Mouse (Mus musculus) mouse trophoblast stem cell (cell line): Measurements from ENCODE around the gene Dph5.
"Not testable (repeated sequence)": the region's sequence is repeated elsewhere in the genome, so short reads cannot be mapped to it uniquely, and the experiment has no call there.

Source experiments
- in situ Hi-C, 2 experiments: fragments of 300-500 bp; cut with MseI, MboI; formaldehyde crosslinking; loops; 2 replicates in 1 of 2; 3 replicates in 1 of 2; pipeline ENCODE4 v1.15.1; 2025

Gene Dph5

GRCm38 (mm10) chr3:115887427-115888309 is at the start of gene Dph5:
TSS of gene Dph5 (plus strand) at chr3:115887837.
- in situ Hi-C loops = loop anchor here (5.0 to 10.0 kb wide), 2 partner anchors 173 to 175 kb away; partner anchors contain the start of gene S1pr1 (in 1 of the 2)

- in situ Hi-C loops = no loop called here
These were observed 43.1 kb upstream of the Dph5 start for GRCm38 (mm10) chr3:115844566-115844965.

- in situ Hi-C loops = no loop called here
These were observed 42.5 kb upstream of the Dph5 start for GRCm38 (mm10) chr3:115845032-115845618.

- in situ Hi-C loops = no loop called here
These were observed 41.9 kb upstream of the Dph5 start for GRCm38 (mm10) chr3:115845724-115846123.

- in situ Hi-C loops = no loop called here
These were observed 41.5 kb upstream of the Dph5 start for GRCm38 (mm10) chr3:115846153-115846552.

GRCm38 (mm10) chr3:115848686-115849480 is 38.8 kb upstream of the Dph5 start:
- in situ Hi-C loops = no loop called here

- in situ Hi-C loops = no loop called here
These were observed 36.7 kb upstream of the Dph5 start for GRCm38 (mm10) chr3:115850946-115851345.

- in situ Hi-C loops = no loop called here
These were observed 32.9 kb upstream of the Dph5 start for GRCm38 (mm10) chr3:115854672-115855191.

- in situ Hi-C loops = no loop called here
These were observed 32.1 kb upstream of the Dph5 start for GRCm38 (mm10) chr3:115855576-115855975.

GRCm38 (mm10) chr3:115856484-115857022 is 31.1 kb upstream of the Dph5 start:
- in situ Hi-C loops = no loop called here

GRCm38 (mm10) chr3:115857436-115857835 is 30.2 kb upstream of the Dph5 start:
- in situ Hi-C loops = no loop called here

- in situ Hi-C loops = no loop called here
These were observed 28.8 kb upstream of the Dph5 start for GRCm38 (mm10) chr3:115858822-115859221.

GRCm38 (mm10) chr3:115860780-115861179 is 26.9 kb upstream of the Dph5 start:
- in situ Hi-C loops = not testable (repeated sequence)

GRCm38 (mm10) chr3:115863487-115863886 is 24.1 kb upstream of the Dph5 start:
- in situ Hi-C loops = no loop called here

- in situ Hi-C loops = no loop called here
These were observed 20.5 kb upstream of the Dph5 start for GRCm38 (mm10) chr3:115867150-115867549.

GRCm38 (mm10) chr3:115867901-115868300 is 19.7 kb upstream of the Dph5 start:
- in situ Hi-C loops = no loop called here

- in situ Hi-C loops = no loop called here
These were observed 18.3 kb upstream of the Dph5 start for GRCm38 (mm10) chr3:115869360-115869759.

GRCm38 (mm10) chr3:115875551-115875950 is 12.1 kb upstream of the Dph5 start:
- in situ Hi-C loops = no loop called here

GRCm38 (mm10) chr3:115877133-115877532 is 10.5 kb upstream of the Dph5 start:
- in situ Hi-C loops = no loop called here

GRCm38 (mm10) chr3:115884086-115884485 is 3.6 kb upstream of the Dph5 start:
- in situ Hi-C loops = loop anchor here in 1 of 2 experiments (10.0 kb wide), 1 partner anchor 169 kb away; the partner anchor contains the start of gene S1pr1
